Mouse (Mus musculus): Measurements from ENCODE around the gene Pnisr. TPM values are rescaled to one million over a fixed set of nuclear protein-coding genes. Genes with fewer than 3 reads are reported as not detected.

The Pnisr gene
- polyA plus RNA-seq, 1 experiment from 2014 or later: 206 TPM

- no peaks in the 10 kb centered on the region for H3K36me3 ChIP-seq (ENCODE audit: control insufficient read depth, insufficient read depth)
- under 1% methylated on average over 24 of the region's 24 CpGs for WGBS
- ATAC-seq: peak; percentile 82
These were observed 876 bp downstream of the Pnisr start for GRCm38 (mm10) chr4:21848287-21848630.

GRCm38 (mm10) chr4:21857481-21857880 is 10.1 kb downstream of the Pnisr start:
- no peak overlapping the region for H3K27ac ChIP-seq (ENCODE audit: low read length)
- H3K9me3 ChIP-seq (ENCODE audit: control insufficient read depth, low read length): no peaks in the 10 kb centered on the region
- H3K27me3 ChIP-seq (replicated peaks; ENCODE audit: control insufficient read depth, insufficient read depth, low read length): no peaks in the 10 kb centered on the region
- no peak for ATAC-seq
- H3K4me1 ChIP-seq (replicated peaks; ENCODE audit: control insufficient read depth, insufficient read depth, low read length): no peaks in the 10 kb centered on the region
- H3K36me3 ChIP-seq (ENCODE audit: control insufficient read depth, insufficient read depth): peaks cover 27% of the 10 kb centered on the region
- 23% methylated on average over 1 of the region's 1 CpGs for WGBS
- no peak overlapping the region for H3K4me3 ChIP-seq (replicated peaks; ENCODE audit: low read length)
- no peak overlapping the region for H3K9ac ChIP-seq (replicated peaks; ENCODE audit: low read depth, low read length)
- H3K4me2 ChIP-seq (ENCODE audit: low read length): no peak overlapping the region

More at GRCm38 (mm10) chr4:21848287-21848630, 876 bp downstream of the Pnisr start:
- Histone ChIP-seq H3K27me3 (replicated peaks; ENCODE audit: control insufficient read depth, insufficient read depth, low read length) (no peaks in the 10 kb centered on the region), H3K9ac (replicated peaks; ENCODE audit: low read depth, low read length) (peak overlapping the region; percentile 98), H3K4me1 (replicated peaks; ENCODE audit: control insufficient read depth, insufficient read depth, low read length) (peaks cover 21% of the 10 kb centered on the region), H3K4me2 (ENCODE audit: low read length) (peak overlapping the region; percentile 59), H3K9me3 (ENCODE audit: control insufficient read depth, low read length) (no peaks in the 10 kb centered on the region), H3K27ac (ENCODE audit: low read length) (peak overlapping the region; percentile 99), H3K4me3 (replicated peaks; ENCODE audit: low read length) (peak overlapping the region; percentile 99)

GRCm38 (mm10) chr4:21865226-21865625 is 17.8 kb downstream of the Pnisr start:
- Histone ChIP-seq H3K9ac (replicated peaks; ENCODE audit: low read depth, low read length) (no peak overlapping the region), H3K9me3 (ENCODE audit: control insufficient read depth, low read length) (no peaks in the 10 kb centered on the region), H3K4me3 (replicated peaks; ENCODE audit: low read length) (no peak overlapping the region), H3K4me1 (replicated peaks; ENCODE audit: control insufficient read depth, insufficient read depth, low read length) (no peaks in the 10 kb centered on the region), H3K27me3 (replicated peaks; ENCODE audit: control insufficient read depth, insufficient read depth, low read length) (no peaks in the 10 kb centered on the region), H3K4me2 (ENCODE audit: low read length) (no peak overlapping the region), H3K27ac (ENCODE audit: low read length) (no peak overlapping the region), H3K36me3 (ENCODE audit: control insufficient read depth, insufficient read depth) (peaks cover 38% of the 10 kb centered on the region)
- 95% methylated on average over 1 of the region's 1 CpGs for WGBS
- no peak for ATAC-seq

GRCm38 (mm10) chr4:21878776-21879175 is 31.4 kb downstream of the Pnisr start:
- Histone ChIP-seq H3K36me3 (ENCODE audit: control insufficient read depth, insufficient read depth) (peaks cover 6% of the 10 kb centered on the region; the same call in 1 of the 2 replicates), H3K9me3 (ENCODE audit: control insufficient read depth, low read length) (no peaks in the 10 kb centered on the region), H3K27ac (ENCODE audit: low read length) (no peak overlapping the region), H3K4me3 (replicated peaks; ENCODE audit: low read length) (no peak overlapping the region), H3K27me3 (replicated peaks; ENCODE audit: control insufficient read depth, insufficient read depth, low read length) (no peaks in the 10 kb centered on the region), H3K4me2 (ENCODE audit: low read length) (peak overlapping the region; percentile 82), H3K4me1 (replicated peaks; ENCODE audit: control insufficient read depth, insufficient read depth, low read length) (peaks cover 7% of the 10 kb centered on the region), H3K9ac (replicated peaks; ENCODE audit: low read depth, low read length) (no peak overlapping the region)
- ATAC-seq: no peak
- 22% methylated on average over 6 of the region's 6 CpGs for WGBS

- ATAC-seq: peak; percentile 94
- no peaks in the 10 kb centered on the region for H3K9me3 ChIP-seq (ENCODE audit: control insufficient read depth, low read length)
- H3K36me3 ChIP-seq (ENCODE audit: control insufficient read depth, insufficient read depth): 0 out of 2 replicates have a peak, but pooled peaks cover 2% of the 10 kb centered on the region
- peak within 1 kb of the TSS; percentile 89 for H3K9ac ChIP-seq (replicated peaks; ENCODE audit: low read depth, low read length)
- WGBS: under 1% methylated on average over 51 of the region's 51 CpGs
- peaks cover 7% of the 10 kb centered on the region for H3K4me1 ChIP-seq (replicated peaks; ENCODE audit: control insufficient read depth, insufficient read depth, low read length)
- no peaks in the 10 kb centered on the region for H3K27me3 ChIP-seq (replicated peaks; ENCODE audit: control insufficient read depth, insufficient read depth, low read length)
- peak within 1 kb of the TSS; percentile 82 for H3K4me2 ChIP-seq (ENCODE audit: low read length)
- peak within 1 kb of the TSS; percentile 87 for H3K4me3 ChIP-seq (replicated peaks; ENCODE audit: low read length)
- H3K27ac ChIP-seq (ENCODE audit: low read length): peak within 1 kb of the TSS; percentile 93
These were observed 32.3 kb downstream of the Pnisr start, which contains the start of gene Coq3 for GRCm38 (mm10) chr4:21879565-21880220. Gene Coq3 (plus strand): TSS chr4:21879673.

- no peak for ATAC-seq
- WGBS: 95% methylated on average over 6 of the region's 6 CpGs
- no peaks in the 10 kb centered on the region for H3K9me3 ChIP-seq (ENCODE audit: control insufficient read depth, low read length)
These were observed 35.4 kb downstream of the Pnisr start for GRCm38 (mm10) chr4:21882806-21883205.

GRCm38 (mm10) chr4:21885831-21886230 is 38.4 kb downstream of the Pnisr start:
- 84% methylated on average over 8 of the region's 8 CpGs for WGBS
- Histone ChIP-seq H3K27ac (ENCODE audit: low read length) (no peak overlapping the region), H3K4me3 (replicated peaks; ENCODE audit: low read length) (no peak overlapping the region), H3K4me1 (replicated peaks; ENCODE audit: control insufficient read depth, insufficient read depth, low read length) (no peaks in the 10 kb centered on the region), H3K4me2 (ENCODE audit: low read length) (no peak overlapping the region), H3K9ac (replicated peaks; ENCODE audit: low read depth, low read length) (no peak overlapping the region), H3K27me3 (replicated peaks; ENCODE audit: control insufficient read depth, insufficient read depth, low read length) (no peaks in the 10 kb centered on the region), H3K36me3 (ENCODE audit: control insufficient read depth, insufficient read depth) (no peaks in the 10 kb centered on the region), H3K9me3 (ENCODE audit: control insufficient read depth, low read length) (no peaks in the 10 kb centered on the region)
- no peak for ATAC-seq

More at GRCm38 (mm10) chr4:21882806-21883205, 35.4 kb downstream of the Pnisr start:
- no peak overlapping the region for H3K4me2 ChIP-seq (ENCODE audit: low read length)
- peaks cover 7% of the 10 kb centered on the region for H3K4me1 ChIP-seq (replicated peaks; ENCODE audit: control insufficient read depth, insufficient read depth, low read length)
- H3K4me3 ChIP-seq (replicated peaks; ENCODE audit: low read length): no peak overlapping the region
- H3K27me3 ChIP-seq (replicated peaks; ENCODE audit: control insufficient read depth, insufficient read depth, low read length): no peaks in the 10 kb centered on the region
- no peak overlapping the region for H3K27ac ChIP-seq (ENCODE audit: low read length)
- no peaks in the 10 kb centered on the region for H3K36me3 ChIP-seq (ENCODE audit: control insufficient read depth, insufficient read depth)
- H3K9ac ChIP-seq (replicated peaks; ENCODE audit: low read depth, low read length): no peak overlapping the region

Other genes starting within 250 kb of the Pnisr start
- not detected in 2 replicates for gene Prdm13, start 161.6 kb upstream of the Pnisr start, polyA plus RNA-seq (2015; fragmentation: Nextera tagmentation; extraction: Ambion mirVana)
- 68.4 and 68.5 TPM in 2 replicates for gene Ccnc, start 119.9 kb upstream of the Pnisr start, polyA plus RNA-seq (2015; fragmentation: Nextera tagmentation; extraction: Ambion mirVana)
- 9.2 and 10.1 TPM in 2 replicates for gene Usp45, start 80.4 kb upstream of the Pnisr start, polyA plus RNA-seq (2015; fragmentation: Nextera tagmentation; extraction: Ambion mirVana)
- gene Tstd3, start 80.4 kb upstream of the Pnisr start, polyA plus RNA-seq (2015; fragmentation: Nextera tagmentation; extraction: Ambion mirVana): 12.1 and 14.9 TPM in 2 replicates
- 16.1 and 18.3 TPM in 2 replicates for gene Coq3, start 32.1 kb downstream of the Pnisr start, polyA plus RNA-seq (2015; fragmentation: Nextera tagmentation; extraction: Ambion mirVana)
- 17.4 and 18.3 TPM in 2 replicates for gene Faxc, start 83.7 kb downstream of the Pnisr start, polyA plus RNA-seq (2015; fragmentation: Nextera tagmentation; extraction: Ambion mirVana)

Measured in forebrain, embryonic 16.5 days (tissue).